Mouse (Mus musculus): ENCODE measurements around the gene Nek7. TPM values are rescaled to one million over a fixed set of nuclear protein-coding genes. Genes with fewer than 3 reads are reported as not detected.

Nek7 gene
- total RNA-seq (2021), result 10 to 100 TPM; 61.7 to 67.1 TPM
- long read RNA-seq, experiment 1, full-length matches to known transcripts, result 91 of 108 reads
- long read RNA-seq, experiment 1, partial matches to known transcripts, result 10 of 108 reads
- long read RNA-seq, experiment 1, other reads (novel, unspliced or antisense), result 7 of 108 reads
- long read RNA-seq, experiment 2, full-length matches to known transcripts, result 115 of 128 reads
- long read RNA-seq, experiment 2, partial matches to known transcripts, result 7 of 128 reads
- long read RNA-seq, experiment 2, other reads (novel, unspliced or antisense), result 6 of 128 reads

GRCm38 (mm10) chr1:138619996-138620461, at the start of gene Nek7:
Gene Nek7 (minus strand): TSS chr1:138620141.
- intact Hi-C loops (cut with DNase I), result loop anchor here (5.0 kb wide), 5 partner anchors 48 to 293 kb away; no protein-coding TSS in a partner anchor
- DNase-seq, result peak in 1 of 2 experiments; percentile 37

GRCm38 (mm10) chr1:138662342-138662741, 42.4 kb upstream of the Nek7 start:
- intact Hi-C loops (cut with DNase I), result no loop called here
- DNase-seq, result no peak

- DNase-seq, result no peak
- intact Hi-C loops (cut with DNase I), result no loop called here
These were observed 34.3 kb upstream of the Nek7 start for GRCm38 (mm10) chr1:138654212-138654611.

- intact Hi-C loops (cut with DNase I), result no loop called here
- DNase-seq, result peak; percentile 23 to 34
These were observed 25.1 kb upstream of the Nek7 start for GRCm38 (mm10) chr1:138644991-138645390.

- intact Hi-C loops (cut with DNase I), result no loop called here
- no peak for DNase-seq
These were observed 23.4 kb upstream of the Nek7 start for GRCm38 (mm10) chr1:138643306-138643830.

GRCm38 (mm10) chr1:138640934-138641461, 21.1 kb upstream of the Nek7 start:
- intact Hi-C loops (cut with DNase I), result no loop called here
- DNase-seq, result no peak

GRCm38 (mm10) chr1:138637850-138638249, 17.9 kb upstream of the Nek7 start:
- peak; percentile 36 to 52 for DNase-seq
- intact Hi-C loops (cut with DNase I), result loop anchor here (5.0 to 10.0 kb wide), 2 partner anchors 213 to 311 kb away; no protein-coding TSS in a partner anchor

- intact Hi-C loops (cut with DNase I), result loop anchor here (10.0 kb wide), 1 partner anchor 210 kb away; no protein-coding TSS in a partner anchor
- no peak for DNase-seq
These were observed 14.6 kb upstream of the Nek7 start for GRCm38 (mm10) chr1:138634561-138634960.

GRCm38 (mm10) chr1:138628919-138629318, 9.0 kb upstream of the Nek7 start:
- intact Hi-C loops (cut with DNase I), result no loop called here
- no peak for DNase-seq

GRCm38 (mm10) chr1:138628486-138628885, 8.5 kb upstream of the Nek7 start:
- no peak for DNase-seq
- intact Hi-C loops (cut with DNase I), result no loop called here

GRCm38 (mm10) chr1:138627804-138628203, 7.9 kb upstream of the Nek7 start:
- intact Hi-C loops (cut with DNase I), result no loop called here
- no peak for DNase-seq

GRCm38 (mm10) chr1:138626288-138626687, 6.3 kb upstream of the Nek7 start:
- intact Hi-C loops (cut with DNase I), result no loop called here

GRCm38 (mm10) chr1:138623870-138624269, 3.9 kb upstream of the Nek7 start:
- DNase-seq, result no peak
- intact Hi-C loops (cut with DNase I), result loop anchor here (5.0 kb wide), 1 partner anchor 297 kb away; no protein-coding TSS in a partner anchor

More at GRCm38 (mm10) chr1:138626288-138626687, 6.3 kb upstream of the Nek7 start:
- DNase-seq, result no peak

- DNase-seq, result no peak
- intact Hi-C loops (cut with DNase I), result loop anchor here (5.0 kb wide), 1 partner anchor 296 kb away; no protein-coding TSS in a partner anchor
These were observed 2.9 kb upstream of the Nek7 start for GRCm38 (mm10) chr1:138622831-138623230.

GRCm38 (mm10) chr1:138622431-138622830, 2.5 kb upstream of the Nek7 start:
- intact Hi-C loops (cut with DNase I), result loop anchor here (5.0 kb wide), 1 partner anchor 295 kb away; no protein-coding TSS in a partner anchor
- peak; percentile 49 to 69 for DNase-seq

GRCm38 (mm10) chr1:138619114-138619971, 598 bp downstream of the Nek7 start:
- intact Hi-C loops (cut with DNase I), result loop anchor here (5.0 kb wide), 4 partner anchors 47 to 127 kb away; no protein-coding TSS in a partner anchor
- peak; percentile 97 for DNase-seq

GRCm38 (mm10) chr1:138618012-138618354, 2.0 kb downstream of the Nek7 start:
- peak; percentile 89 to 91 for DNase-seq
- intact Hi-C loops (cut with DNase I), result loop anchor here (5.0 kb wide), 4 partner anchors 46 to 126 kb away; no protein-coding TSS in a partner anchor

- peak in 1 of 2 experiments; percentile 28 for DNase-seq
- intact Hi-C loops (cut with DNase I), result loop anchor here (5.0 kb wide), 4 partner anchors 45 to 125 kb away; no protein-coding TSS in a partner anchor
These were observed 2.5 kb downstream of the Nek7 start for GRCm38 (mm10) chr1:138617279-138618011.

GRCm38 (mm10) chr1:138615388-138615787, 4.6 kb downstream of the Nek7 start:
- DNase-seq, result no peak
- intact Hi-C loops (cut with DNase I), result loop anchor here (5.0 kb wide), 4 partner anchors 43 to 123 kb away; no protein-coding TSS in a partner anchor
